Mouse (Mus musculus) cerebral cortex, adult 2 months (tissue): ENCODE measurements around the gene Btbd35f2.

Source experiments
- WGBS: fragments of 180-500 bp; shearing (Covaris S2); methylation state at CpG from one replicate; pipeline ENCODE4 v1.1.7; 2018; 5-methylcytosine and 5-hydroxymethylcytosine counted together

Gene Btbd35f2

GRCm38 (mm10) chrX:32278094-32278493 is at the start of gene Btbd35f2:
Gene Btbd35f2 (plus strand): TSS chrX:32278394.
- no CpG with 5 or more reads among the region's 3 CpGs for WGBS
